Mouse (Mus musculus): ENCODE data around the gene Abca13.

DNA sequence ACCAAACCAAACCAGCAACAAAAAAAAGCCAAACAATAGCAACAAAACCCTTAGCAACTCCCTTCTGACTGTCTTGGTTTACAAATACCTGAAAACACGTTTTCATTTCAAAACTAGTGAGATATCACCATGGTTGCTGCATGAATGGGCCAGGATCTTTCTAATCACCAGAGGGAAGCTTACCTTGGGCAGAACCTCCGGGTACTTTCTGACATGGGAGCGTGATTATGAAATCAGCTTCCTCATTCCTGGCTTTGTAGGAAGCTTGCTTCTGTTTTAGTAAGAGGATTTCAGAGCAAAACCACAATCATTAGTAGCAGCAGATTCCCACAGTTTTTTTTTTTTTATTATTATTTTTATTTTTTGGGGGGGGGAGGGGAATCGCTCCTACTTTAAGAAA, 34.7 kb downstream of the Abca13 start:
- TF ChIP-seq CTCF (IDR thresholded peaks at IDR 0.05; ENCODE audit: low read depth, low read length) (no peak), GATA1 (IDR thresholded peaks at IDR 0.05; ENCODE audit: borderline replicate concordance, low read length) (no peak), TAL1 (conservative IDR thresholded peaks at IDR 0.05; ENCODE audit: low read depth, low read length) (no peak)

Measured in G1E (cell line).